Mouse (Mus musculus) small intestine, adult 2 months (tissue): ENCODE measurements at regions not wholly inside any gene's neighbourhood (a gene's known extent, or its start where the extent isn't known, plus 50 kb on each side); places are given as distances from the start of the nearest gene placed in this dataset.

Experiments used
- CTCF ChIP-seq: fragments of 200-500 bp; IDR thresholded peaks from 2 replicates; pipeline ENCODE4 v1.5.1; 2012; ENCODE audit warnings: low read depth, mild to moderate bottlenecking, control low read depth, inconsistent platforms, low read length, moderate library complexity, mixed read lengths; ENCODE audit not compliant: insufficient replicate concordance, insufficient read length; ENCODE audit errors: extremely low read depth
- POLR2A ChIP-seq: fragments of 200-500 bp; IDR thresholded peaks from 2 replicates; pipeline ENCODE4 v1.6.1; 2012; ENCODE audit warnings: low read depth, mild to moderate bottlenecking, control low read depth, inconsistent platforms, low read length, moderate library complexity

GRCm38 (mm10) chr10:6020944-6021684 lies 98.9 kb upstream of the Rgs17 start:
- TF ChIP-seq CTCF, result no peak
- no peak for TF ChIP-seq POLR2A
